Mouse (Mus musculus) neural tube, embryonic 11.5 days (tissue): Measurements from ENCODE around the gene Tldc2. TPM values are rescaled to one million over a fixed set of nuclear protein-coding genes. Genes with fewer than 3 reads are reported as not detected.

Experiments
- ATAC-seq: fragments of 200-750 bp; cut with Nextera tagmentation; 2 replicates; pipeline ENCODE4 v1.8.0; 2017; ENCODE audit warnings: moderate number of reproducible peaks, mild to moderate bottlenecking, moderate TSS enrichment, moderate library complexity; ENCODE audit not compliant: insufficient read depth, low FRiP score, low TSS enrichment
- DNase-seq: peaks from one replicate; pipeline ENCODE4 v3.0.0-alpha.2; 2015; ENCODE audit warnings: low spot score
- H3K27ac ChIP-seq: fragments of 300-500 bp; sonication (generic); 2 replicates; pipeline ENCODE4 v1.5.1; 2014; ENCODE audit warnings: low read depth, mild to moderate bottlenecking, low read length
- H3K27me3 ChIP-seq: fragments of 300-500 bp; sonication (generic); 2 replicates; pipeline ENCODE4 v1.6.1; 2014; ENCODE audit warnings: mild to moderate bottlenecking, low read length, mixed read lengths; ENCODE audit not compliant: control insufficient read depth, insufficient read depth
- H3K36me3 ChIP-seq: fragments of 300-500 bp; sonication (generic); 2 replicates; pipeline ENCODE4 v1.6.1; 2014; ENCODE audit warnings: mild to moderate bottlenecking, low read length, moderate library complexity, mixed read lengths; ENCODE audit not compliant: control insufficient read depth, insufficient read depth
- H3K4me1 ChIP-seq: fragments of 300-500 bp; sonication (generic); 2 replicates; pipeline ENCODE4 v1.6.1; 2014; ENCODE audit warnings: low read length, mixed read lengths; ENCODE audit not compliant: control insufficient read depth, insufficient read depth
- H3K4me2 ChIP-seq: fragments of 300-500 bp; sonication (generic); 2 replicates; pipeline ENCODE4 v1.6.1; 2014; ENCODE audit warnings: low read depth, mild to moderate bottlenecking, moderate library complexity
- H3K4me3 ChIP-seq: fragments of 300-500 bp; sonication (generic); 2 replicates; pipeline ENCODE4 v1.5.1; 2014; ENCODE audit warnings: low read depth, low read length
- H3K9ac ChIP-seq: fragments of 300-500 bp; sonication (generic); 2 replicates; pipeline ENCODE4 v1.6.1; 2014; ENCODE audit warnings: mild to moderate bottlenecking, low read length
- H3K9me3 ChIP-seq: fragments of 300-500 bp; sonication (generic); 2 replicates; pipeline ENCODE4 v1.6.1; 2016; ENCODE audit warnings: low read length; ENCODE audit not compliant: control insufficient read depth
- WGBS: fragments of 180-500 bp; shearing (Covaris S2); extraction: QIAGEN DNeasy Blood & Tissue Kit; methylation state at CpG from one replicate; pipeline ENCODE4 v1.1.7; 2014; 5-methylcytosine and 5-hydroxymethylcytosine counted together
- polyA plus RNA-seq: library from polyadenylated mRNA; unstranded; fragments of >200 nt; fragmentation: Nextera tagmentation; extraction: Ambion mirVana; gene quantifications from 2 replicates; pipeline ENCODE4 v1.2.1, GENCODE M21; 2014

Gene Tldc2
- polyA plus RNA-seq, 1 experiment from 2014 or later = not detected

DNA sequence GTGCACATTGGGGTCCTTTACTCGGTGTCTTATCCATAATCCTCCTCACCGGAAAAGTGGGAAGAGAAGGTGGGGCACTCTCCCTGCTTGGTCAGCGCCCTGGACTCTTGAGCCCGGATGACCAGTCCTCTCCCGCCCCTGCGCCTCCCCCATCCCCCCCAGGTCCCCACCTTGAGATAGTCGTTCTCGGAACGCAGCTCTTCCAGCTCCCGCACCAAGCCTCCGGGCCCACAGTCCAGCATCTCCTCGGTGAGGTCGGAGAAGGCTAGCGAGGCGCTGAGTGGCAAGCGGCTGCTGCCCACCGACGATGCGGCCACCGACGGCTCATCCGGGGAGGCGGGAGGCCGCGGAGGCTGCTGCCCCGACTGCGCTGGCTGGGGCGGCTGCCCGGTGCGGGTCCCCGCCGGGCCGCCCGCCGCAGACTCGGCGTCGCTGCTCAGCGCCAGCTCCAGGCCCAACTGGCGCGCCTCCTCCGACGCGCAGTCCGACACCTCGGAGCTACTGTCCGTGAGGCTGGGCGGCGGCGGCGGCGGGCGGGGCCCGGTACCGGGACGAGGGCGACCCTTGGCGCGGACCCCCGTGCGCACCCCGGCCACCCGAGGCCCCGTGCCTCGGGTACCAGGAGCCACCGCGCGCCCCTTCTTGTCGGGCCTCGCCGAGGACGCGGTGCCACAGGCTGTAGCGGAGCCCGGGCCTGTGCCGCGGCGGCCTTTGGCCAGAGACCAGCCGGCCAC is 8.6 kb upstream of the Tldc2 start:
- peaks cover 36% of the 10 kb centered on the region for H3K4me1 ChIP-seq
- H3K9me3 ChIP-seq = no peaks in the 10 kb centered on the region
- H3K27ac ChIP-seq = peak overlapping the region; percentile 98
- peak overlapping the region; percentile 99 for H3K4me2 ChIP-seq
- ATAC-seq (peak; percentile 4; the same call in 1 of the 2 replicates), DNase-seq (peak; percentile 40)
- peaks cover 2% of the 10 kb centered on the region for H3K36me3 ChIP-seq
- under 1% methylated on average over 75 of the region's 79 CpGs for WGBS
- no peaks in the 10 kb centered on the region for H3K27me3 ChIP-seq
- peak overlapping the region; percentile 90 for H3K4me3 ChIP-seq
- H3K9ac ChIP-seq = peak overlapping the region; percentile 99

- H3K4me2 ChIP-seq = peak within 1 kb of the TSS; percentile 99
- whole genome bisulfite sequencing = 1% methylated on average over 77 of the region's 136 CpGs
- peak within 1 kb of the TSS; percentile 90 for H3K4me3 ChIP-seq
- no peaks in the 10 kb centered on the region for H3K27me3 ChIP-seq
- peaks cover 36% of the 10 kb centered on the region for H3K4me1 ChIP-seq
- H3K36me3 ChIP-seq = no peaks in the 10 kb centered on the region
- peak within 1 kb of the TSS; percentile 98 for H3K27ac ChIP-seq
- ATAC-seq (peak; percentile 84), DNase-seq (peak; percentile 93)
- no peaks in the 10 kb centered on the region for H3K9me3 ChIP-seq
- peak within 1 kb of the TSS; percentile 99 for H3K9ac ChIP-seq
These were observed 7.8 kb upstream of the Tldc2 start, which contains the start of gene Soga1 for GRCm38 (mm10) chr2:157078793-157079700. Soga1 (minus strand) TSS chr2:157079254.

DNA sequence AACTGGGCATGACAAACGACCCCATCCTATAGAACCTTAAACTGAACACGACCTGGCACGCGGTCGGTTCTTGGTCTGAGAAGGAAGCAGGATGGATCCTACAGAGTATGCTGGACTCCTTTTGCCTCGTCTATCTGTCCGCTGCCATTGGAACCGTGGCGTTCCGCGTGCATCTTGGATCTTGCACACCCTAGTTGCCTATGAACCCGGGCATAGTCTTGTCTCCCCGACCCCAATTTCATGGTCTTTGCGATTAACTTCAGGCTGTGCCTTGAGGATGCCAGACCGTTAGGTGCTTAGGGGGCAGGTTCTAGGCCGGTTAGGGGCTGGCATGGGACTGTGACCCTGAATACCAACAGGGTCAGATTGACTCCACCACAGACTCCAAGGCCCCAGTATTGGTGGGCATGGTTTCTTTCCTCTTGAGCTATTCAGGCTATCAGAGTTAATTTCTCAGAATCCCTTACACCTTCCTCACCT is 7.1 kb upstream of the Tldc2 start:
- DNase-seq (no peak), ATAC-seq (0 out of 2 replicates have a peak, but pooled peaks have one; percentile 3)
- no peaks in the 10 kb centered on the region for H3K9me3 ChIP-seq
- peak overlapping the region; percentile 99 for H3K4me2 ChIP-seq
- peaks cover 31% of the 10 kb centered on the region for H3K4me1 ChIP-seq
- WGBS = 9% methylated on average over 16 of the region's 16 CpGs
- peak overlapping the region; percentile 99 for H3K9ac ChIP-seq
- H3K36me3 ChIP-seq = no peaks in the 10 kb centered on the region
- H3K27me3 ChIP-seq = no peaks in the 10 kb centered on the region
- H3K4me3 ChIP-seq = peak overlapping the region; percentile 90
- H3K27ac ChIP-seq = peak overlapping the region; percentile 98

DNA sequence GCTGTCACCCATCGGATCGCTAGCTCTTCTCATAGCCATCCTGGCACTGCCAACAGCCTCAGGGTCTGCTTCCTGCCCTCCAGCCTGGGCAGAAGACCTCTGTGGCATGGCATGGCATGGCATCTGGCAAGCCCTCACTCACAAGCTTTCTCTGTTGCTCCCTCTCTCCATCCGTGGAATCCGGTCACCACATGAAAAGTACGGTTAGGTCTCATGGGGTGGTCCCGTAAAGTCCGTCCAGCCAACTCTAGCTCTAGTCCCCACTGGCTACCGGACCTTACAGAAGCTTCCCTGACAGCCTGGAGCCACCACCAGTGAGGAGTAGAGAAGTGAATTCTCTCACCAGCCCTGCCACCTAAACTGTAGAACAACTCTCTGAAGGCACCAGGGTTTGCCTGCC is 5.5 kb upstream of the Tldc2 start:
- H3K4me1 ChIP-seq = peaks cover 16% of the 10 kb centered on the region
- H3K27me3 ChIP-seq = no peaks in the 10 kb centered on the region
- H3K27ac ChIP-seq = no peak overlapping the region
- H3K9ac ChIP-seq = no peak overlapping the region
- no peak overlapping the region for H3K4me2 ChIP-seq
- 93% methylated on average over 8 of the region's 8 CpGs for WGBS
- no peak for ATAC-seq
- no peaks in the 10 kb centered on the region for H3K36me3 ChIP-seq
- DNase-seq = no peak
- no peaks in the 10 kb centered on the region for H3K9me3 ChIP-seq
- H3K4me3 ChIP-seq = no peak overlapping the region

- H3K9ac ChIP-seq = no peak overlapping the region
- no peak overlapping the region for H3K27ac ChIP-seq
These were observed 4.9 kb upstream of the Tldc2 start for GRCm38 (mm10) chr2:157081960-157082359.

GRCm38 (mm10) chr2:157084831-157085585 is 1.8 kb upstream of the Tldc2 start:
- no peaks in the 10 kb centered on the region for H3K27me3 ChIP-seq
- no peak overlapping the region for H3K4me3 ChIP-seq
- H3K36me3 ChIP-seq = no peaks in the 10 kb centered on the region
- H3K9ac ChIP-seq = no peak overlapping the region
- no peaks in the 10 kb centered on the region for H3K9me3 ChIP-seq
- DNase-seq (no peak), ATAC-seq (no peak)
- 91% methylated on average over 7 of the region's 7 CpGs for WGBS
- H3K27ac ChIP-seq = no peak overlapping the region
- H3K4me2 ChIP-seq = no peak overlapping the region
- H3K4me1 ChIP-seq = peaks cover 5% of the 10 kb centered on the region; the same call in 1 of the 2 replicates

More at GRCm38 (mm10) chr2:157081960-157082359, 4.9 kb upstream of the Tldc2 start:
- DNase-seq (no peak), ATAC-seq (no peak)
- H3K4me3 ChIP-seq = no peak overlapping the region
- no peaks in the 10 kb centered on the region for H3K9me3 ChIP-seq
- no peaks in the 10 kb centered on the region for H3K27me3 ChIP-seq
- WGBS = 34% methylated on average over 7 of the region's 7 CpGs
- peaks cover 10% of the 10 kb centered on the region for H3K4me1 ChIP-seq
- H3K4me2 ChIP-seq = no peak overlapping the region
- no peaks in the 10 kb centered on the region for H3K36me3 ChIP-seq

- 85% methylated on average over 14 of the region's 14 CpGs for WGBS
- no peaks in the 10 kb centered on the region for H3K4me1 ChIP-seq
- H3K9ac ChIP-seq = no peak overlapping the region
- no peaks in the 10 kb centered on the region for H3K27me3 ChIP-seq
- H3K36me3 ChIP-seq = no peaks in the 10 kb centered on the region
- H3K27ac ChIP-seq = no peak overlapping the region
- no peak for DNase-seq
- ATAC-seq = no peak
- H3K9me3 ChIP-seq = no peaks in the 10 kb centered on the region
- no peak overlapping the region for H3K4me3 ChIP-seq
- H3K4me2 ChIP-seq = no peak overlapping the region
These were observed 872 bp downstream of the Tldc2 start for GRCm38 (mm10) chr2:157087536-157088317.
